ENCODE assay signal across 17 mouse cellular contexts in genomic region chr4:86241854-86242424, GRCm38 (mm10).
DNase-seq lines count a peak whose midpoint lies in the region; ATAC-seq and TF ChIP-seq lines count a peak whose summit lies in the region.
"Had no signal": no experiment of that assay in that cellular context is flagged by ENCODE, and none has a peak within 500 bp of the region (broad histone marks: within the 10 kb centered on the region; RNA-seq: fewer than 3 reads in every experiment).

No protein-coding gene starts in this region.

- 42% methylated on average over 2 of the region's 2 CpGs for WGBS in neural tube, embryonic 11.5 days
- WGBS in forebrain, postnatal 0 days: 32% methylated on average over 2 of the region's 2 CpGs
- 6% methylated on average over 2 of the region's 2 CpGs for WGBS in midbrain, embryonic 13.5 days
- WGBS in intestine, postnatal 0 days: 73% methylated on average over 2 of the region's 2 CpGs
- WGBS in limb, embryonic 10.5 days: 65% methylated on average over 2 of the region's 2 CpGs

- H3K9me3 ChIP-seq in neural tube, embryonic 11.5 days (ENCODE audit: control insufficient read depth, low read length): no peaks in the 10 kb centered on the region
- H3K9me3 ChIP-seq in forebrain, postnatal 0 days (ENCODE audit: low read length): no peaks in the 10 kb centered on the region
- no peaks in the 10 kb centered on the region for H3K9me3 ChIP-seq in midbrain, embryonic 13.5 days
- H3K9me3 ChIP-seq in intestine, postnatal 0 days (ENCODE audit: control insufficient read depth): no peaks in the 10 kb centered on the region
- no peaks in the 10 kb centered on the region for H3K9me3 ChIP-seq in limb, embryonic 10.5 days (replicated peaks)
- H3K9me3 ChIP-seq: embryonic facial prominence, embryonic 13.5 days; intestine, embryonic 15.5 days had no signal

- no peak for DNase-seq in neural tube, embryonic 11.5 days (ENCODE audit: low spot score)
- DNase-seq in neural tube, embryonic 10.5 days (ENCODE audit: extremely low spot score, low spot score): no peak
- no peak for DNase-seq in forebrain, postnatal 0 days
- DNase-seq in frontal cortex, postnatal 10 days (ENCODE audit: low spot score in 2 of 2): no peak
- DNase-seq in limb, embryonic 10.5 days (ENCODE audit: low spot score): no peak
- DNase-seq: cerebellum, adult 11 months; cerebellum, postnatal 36 days; gastrocnemius, postnatal 10 days; heart, postnatal 14 days; lung, embryonic 14.5 days had no signal

- H3K9ac ChIP-seq in neural tube, embryonic 11.5 days (ENCODE audit: low read length): no peak overlapping the region
- no peak overlapping the region for H3K9ac ChIP-seq in forebrain, postnatal 0 days
- H3K9ac ChIP-seq in midbrain, embryonic 13.5 days (replicated peaks): no peak overlapping the region
- H3K9ac ChIP-seq in intestine, postnatal 0 days (ENCODE audit: low read depth, low read length): no peak overlapping the region
- H3K9ac ChIP-seq: embryonic facial prominence, embryonic 13.5 days; intestine, embryonic 15.5 days; lung, embryonic 14.5 days had no signal

- TF ChIP-seq CTCF in forebrain, postnatal 0 days (IDR thresholded peaks at IDR 0.05; ENCODE audit: low read depth): no peak
- TF ChIP-seq CTCF in intestine, postnatal 0 days (IDR thresholded peaks at IDR 0.05; ENCODE audit: low read depth): no peak

- peak; percentile 88 for ATAC-seq in neural tube, embryonic 11.5 days (ENCODE audit: insufficient read depth, low FRiP score, low TSS enrichment)
- ATAC-seq in forebrain, postnatal 0 days: peak; percentile 58; the same call in 1 of the 2 replicates
- peak; percentile 91 for ATAC-seq in midbrain, embryonic 13.5 days
- no peak for ATAC-seq in intestine, postnatal 0 days
- ATAC-seq in megakaryocyte, adult 5-6 weeks (ENCODE audit: poor library complexity, severe bottlenecking): no peak
- ATAC-seq: intestine, embryonic 15.5 days had no signal

- H3K4me3 ChIP-seq in neural tube, embryonic 11.5 days (ENCODE audit: low read depth, low read length): no peak overlapping the region
- no peak overlapping the region for H3K4me3 ChIP-seq in forebrain, postnatal 0 days (ENCODE audit: low read depth, low read length)
- no peak overlapping the region for H3K4me3 ChIP-seq in midbrain, embryonic 13.5 days (replicated peaks)
- H3K4me3 ChIP-seq in intestine, postnatal 0 days (ENCODE audit: low read depth, low read length): no peak overlapping the region
- no peak overlapping the region for H3K4me3 ChIP-seq in limb, embryonic 10.5 days
- H3K4me3 ChIP-seq: embryonic facial prominence, embryonic 13.5 days; intestine, embryonic 15.5 days had no signal

- H3K27ac ChIP-seq in neural tube, embryonic 11.5 days (ENCODE audit: low read depth, low read length): no peak overlapping the region
- H3K27ac ChIP-seq in forebrain, postnatal 0 days (ENCODE audit: low read depth, low read length): no peak overlapping the region
- no peak overlapping the region for H3K27ac ChIP-seq in midbrain, embryonic 13.5 days
- no peak overlapping the region for H3K27ac ChIP-seq in intestine, postnatal 0 days (ENCODE audit: low read depth, low read length)
- no peak overlapping the region for H3K27ac ChIP-seq in limb, embryonic 10.5 days
- H3K27ac ChIP-seq: embryonic facial prominence, embryonic 13.5 days; intestine, embryonic 15.5 days; kidney, postnatal 0 days had no signal

- peaks cover 3% of the 10 kb centered on the region; the same call in 1 of the 2 replicates for H3K4me1 ChIP-seq in neural tube, embryonic 11.5 days (ENCODE audit: control insufficient read depth, insufficient read depth, low read length)
- no peaks in the 10 kb centered on the region for H3K4me1 ChIP-seq in forebrain, postnatal 0 days (ENCODE audit: insufficient read depth)
- peaks cover 20% of the 10 kb centered on the region; the same call in 1 of the 2 replicates for H3K4me1 ChIP-seq in midbrain, embryonic 13.5 days (replicated peaks)
- H3K4me1 ChIP-seq in intestine, postnatal 0 days (replicated peaks; ENCODE audit: control insufficient read depth, insufficient read depth, low read length): no peaks in the 10 kb centered on the region
- H3K4me1 ChIP-seq in limb, embryonic 10.5 days: 0 out of 2 replicates have a peak, but pooled peaks cover 4% of the 10 kb centered on the region
- H3K4me1 ChIP-seq: embryonic facial prominence, embryonic 13.5 days; intestine, embryonic 15.5 days had no signal

- no peak overlapping the region for H3K4me2 ChIP-seq in neural tube, embryonic 11.5 days (ENCODE audit: low read depth)
- H3K4me2 ChIP-seq in forebrain, postnatal 0 days (ENCODE audit: low read depth): no peak overlapping the region
- H3K4me2 ChIP-seq in midbrain, embryonic 13.5 days (replicated peaks): no peak overlapping the region
- H3K4me2 ChIP-seq in intestine, postnatal 0 days (replicated peaks; ENCODE audit: low read depth): no peak overlapping the region
- H3K4me2 ChIP-seq: embryonic facial prominence, embryonic 13.5 days; intestine, embryonic 15.5 days; liver, embryonic 11.5 days; lung, embryonic 14.5 days had no signal

- no peaks in the 10 kb centered on the region for H3K36me3 ChIP-seq in neural tube, embryonic 11.5 days (ENCODE audit: control insufficient read depth, insufficient read depth, low read length)
- no peaks in the 10 kb centered on the region for H3K36me3 ChIP-seq in forebrain, postnatal 0 days (ENCODE audit: insufficient read depth)
- no peaks in the 10 kb centered on the region for H3K36me3 ChIP-seq in midbrain, embryonic 13.5 days
- no peaks in the 10 kb centered on the region for H3K36me3 ChIP-seq in intestine, postnatal 0 days (ENCODE audit: control insufficient read depth, insufficient read depth)
- no peaks in the 10 kb centered on the region for H3K36me3 ChIP-seq in limb, embryonic 10.5 days
- H3K36me3 ChIP-seq: intestine, embryonic 15.5 days had no signal

- no peaks in the 10 kb centered on the region for H3K27me3 ChIP-seq in neural tube, embryonic 11.5 days (ENCODE audit: control insufficient read depth, insufficient read depth, low read length)
- no peaks in the 10 kb centered on the region for H3K27me3 ChIP-seq in forebrain, postnatal 0 days (ENCODE audit: insufficient read depth, low read length)
- no peaks in the 10 kb centered on the region for H3K27me3 ChIP-seq in midbrain, embryonic 13.5 days
- no peaks in the 10 kb centered on the region for H3K27me3 ChIP-seq in intestine, postnatal 0 days (replicated peaks; ENCODE audit: control insufficient read depth, insufficient read depth, low read length)
- H3K27me3 ChIP-seq in limb, embryonic 10.5 days (ENCODE audit: low read depth, poor library complexity, severe bottlenecking): no peaks in the 10 kb centered on the region
- H3K27me3 ChIP-seq: embryonic facial prominence, embryonic 13.5 days; intestine, embryonic 15.5 days had no signal

Comparison
In these comparisons a context has a peak if more than half of its experiments do, and no peak if none do; other contexts are left out.
1. ATAC-seq: peak in neural tube, embryonic 11.5 days (single experiment), forebrain, postnatal 0 days (single experiment) and midbrain, embryonic 13.5 days (single experiment); none in intestine, postnatal 0 days (single experiment) and megakaryocyte, adult 5-6 weeks (single experiment).